Mouse (Mus musculus) intestine, embryonic 15.5 days (tissue): ENCODE results near the gene Gabarap. TPM values are rescaled to one million over a fixed set of nuclear protein-coding genes. Genes with fewer than 3 reads are reported as not detected.

Source experiments
- ATAC-seq: fragments of 200-750 bp; cut with Nextera tagmentation; 2 replicates; pipeline ENCODE4 v1.8.0; 2017; ENCODE audit warnings: moderate TSS enrichment, moderate library complexity
- H3K27ac ChIP-seq: fragments of 300-500 bp; sonication (generic); 2 replicates; pipeline ENCODE4 v1.5.1; 2015; ENCODE audit warnings: mild to moderate bottlenecking, inconsistent platforms
- H3K27me3 ChIP-seq: fragments of 300-500 bp; sonication (generic); replicated peaks from 2 replicates; pipeline ENCODE4 v1.6.1; 2015; ENCODE audit warnings: inconsistent platforms
- H3K36me3 ChIP-seq: fragments of 300-500 bp; sonication (generic); 2 replicates; pipeline ENCODE4 v1.6.1; 2015; ENCODE audit warnings: inconsistent platforms
- H3K4me1 ChIP-seq: fragments of 300-500 bp; sonication (generic); replicated peaks from 2 replicates; pipeline ENCODE4 v1.6.1; 2015; ENCODE audit warnings: inconsistent platforms
- H3K4me2 ChIP-seq: fragments of 300-500 bp; sonication (generic); replicated peaks from 2 replicates; pipeline ENCODE4 v1.6.1; 2015; ENCODE audit warnings: mild to moderate bottlenecking, inconsistent platforms
- H3K4me3 ChIP-seq: fragments of 300-500 bp; sonication (generic); replicated peaks from 2 replicates; pipeline ENCODE4 v1.5.1; 2015; ENCODE audit warnings: inconsistent platforms
- H3K9ac ChIP-seq: fragments of 300-500 bp; sonication (generic); 2 replicates; pipeline ENCODE4 v1.6.1; 2015; ENCODE audit warnings: inconsistent platforms
- H3K9me3 ChIP-seq: fragments of 300-500 bp; sonication (generic); 2 replicates; pipeline ENCODE4 v1.6.1; 2016; ENCODE audit warnings: inconsistent platforms
- WGBS: fragments of 180-500 bp; shearing (Covaris S2); methylation state at CpG from one replicate; pipeline ENCODE4 v1.1.7; 2015; 5-methylcytosine and 5-hydroxymethylcytosine counted together
- polyA plus RNA-seq: library from polyadenylated mRNA; unstranded; fragments of >200 nt; fragmentation: Nextera tagmentation; extraction: Ambion mirVana; gene quantifications from 2 replicates; pipeline ENCODE4 v1.2.1, GENCODE M21; 2015

Gene Gabarap
- polyA plus RNA-seq, 1 experiment from 2014 or later, result 559 TPM

DNA sequence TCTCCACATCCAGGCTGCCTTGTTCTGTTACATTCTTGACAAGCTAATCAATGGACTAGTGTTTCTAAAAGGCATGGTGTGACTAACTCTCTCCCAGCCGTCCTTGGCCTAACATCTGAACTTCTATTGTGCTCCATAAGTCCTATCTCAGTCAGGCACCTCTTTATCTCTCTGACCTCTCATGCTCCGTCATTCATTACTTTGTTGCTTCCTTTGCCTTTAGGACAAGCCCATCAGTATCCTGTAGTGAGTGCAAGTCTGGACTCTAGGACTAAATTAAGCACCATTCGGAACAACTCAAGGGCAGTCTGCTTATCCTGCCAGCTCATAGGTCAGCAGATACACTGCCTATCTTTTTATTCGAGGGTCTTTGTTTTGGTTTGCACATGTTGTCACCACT, 14.7 kb upstream of the Gabarap start:
- Histone ChIP-seq H3K4me1 (no peaks in the 10 kb centered on the region), H3K9me3 (no peaks in the 10 kb centered on the region), H3K4me3 (no peak overlapping the region), H3K27ac (no peak overlapping the region), H3K36me3 (peaks cover 34% of the 10 kb centered on the region), H3K4me2 (no peak overlapping the region), H3K9ac (no peak overlapping the region), H3K27me3 (no peaks in the 10 kb centered on the region)
- ATAC-seq, result no peak
- 82% methylated on average over 4 of the region's 4 CpGs for WGBS

DNA sequence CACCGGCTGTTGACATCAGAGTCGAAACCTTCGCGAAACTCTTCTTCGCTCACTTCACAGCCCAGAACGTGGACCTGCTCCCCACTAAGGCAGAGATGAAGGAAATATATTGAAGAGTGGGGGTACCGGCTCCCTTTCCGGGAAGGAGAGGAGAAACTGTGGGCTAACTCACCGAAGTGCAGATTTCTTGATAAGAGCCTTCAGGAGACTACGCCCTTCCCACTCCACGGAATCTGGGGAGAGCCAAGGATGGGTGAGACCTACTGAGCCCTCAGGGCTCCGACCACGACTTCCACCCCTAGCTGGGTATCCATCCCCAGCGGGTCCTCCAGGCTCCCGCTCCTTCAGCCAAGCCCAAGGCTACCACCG, 11.1 kb upstream of the Gabarap start:
- peak overlapping the region; percentile 69 for H3K4me2 ChIP-seq
- 3% methylated on average over 16 of the region's 16 CpGs for WGBS
- H3K9ac ChIP-seq, result peak overlapping the region; percentile 72
- ATAC-seq, result no peak
- H3K9me3 ChIP-seq, result no peaks in the 10 kb centered on the region
- H3K4me3 ChIP-seq, result peak overlapping the region; percentile 99
- H3K36me3 ChIP-seq, result peaks cover 24% of the 10 kb centered on the region
- peaks cover 16% of the 10 kb centered on the region for H3K4me1 ChIP-seq
- H3K27ac ChIP-seq, result peak overlapping the region; percentile 100
- H3K27me3 ChIP-seq, result no peaks in the 10 kb centered on the region

DNA sequence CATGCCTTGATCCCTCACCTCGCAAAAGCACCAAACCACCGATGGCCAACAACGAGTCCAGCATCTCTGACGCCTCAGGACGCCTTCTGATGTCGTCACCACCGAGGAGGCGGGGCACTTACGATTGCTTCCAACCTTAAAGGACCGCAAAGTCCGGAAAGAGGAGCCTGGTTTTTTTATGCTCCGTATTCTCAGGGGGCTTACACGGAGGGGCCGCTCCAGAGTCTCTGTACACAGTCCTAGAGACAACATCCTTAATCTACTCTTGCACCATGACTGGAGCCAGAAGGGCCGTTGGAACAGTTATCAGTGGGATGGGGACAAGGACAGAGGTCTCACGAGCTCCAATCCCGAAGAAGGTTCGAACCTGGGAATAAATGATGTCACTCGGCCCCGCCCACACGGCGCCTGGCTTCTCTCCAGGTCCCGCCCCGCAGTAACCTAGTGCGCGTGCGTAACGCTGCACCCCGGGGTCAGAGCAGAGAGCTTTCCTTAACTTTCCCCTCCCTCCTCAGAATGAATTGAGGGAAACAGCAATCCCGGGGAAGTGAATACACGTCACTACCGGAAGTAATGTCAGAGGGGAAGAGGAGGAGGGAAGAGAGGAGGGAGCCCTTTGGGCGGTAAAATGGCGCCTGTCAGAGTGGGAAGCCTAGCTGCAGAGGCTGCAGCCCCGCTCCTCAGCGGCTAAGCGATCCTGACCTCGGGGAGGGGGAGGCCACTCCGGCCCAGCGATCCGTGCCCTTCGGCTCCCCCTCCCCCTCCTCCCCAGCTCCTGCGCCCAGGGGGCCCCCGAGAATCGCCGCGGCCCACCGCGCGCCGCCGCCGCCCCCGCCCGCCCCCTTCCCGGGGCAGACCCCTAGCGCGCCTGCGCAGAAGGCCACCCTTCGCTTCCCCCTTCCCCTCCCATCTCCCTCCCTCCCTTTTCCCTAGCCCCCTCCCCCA, 10.5 kb upstream of the Gabarap start:
- H3K9ac ChIP-seq, result peak overlapping the region; percentile 99
- no peaks in the 10 kb centered on the region for H3K9me3 ChIP-seq
- peak overlapping the region; percentile 99 for H3K4me3 ChIP-seq
- peak overlapping the region; percentile 69 for H3K4me2 ChIP-seq
- under 1% methylated on average over 44 of the region's 60 CpGs for whole genome bisulfite sequencing
- H3K27ac ChIP-seq, result peak overlapping the region; percentile 100
- peak; percentile 97 for ATAC-seq
- H3K4me1 ChIP-seq, result peaks cover 16% of the 10 kb centered on the region
- peaks cover 24% of the 10 kb centered on the region for H3K36me3 ChIP-seq
- H3K27me3 ChIP-seq, result no peaks in the 10 kb centered on the region

DNA sequence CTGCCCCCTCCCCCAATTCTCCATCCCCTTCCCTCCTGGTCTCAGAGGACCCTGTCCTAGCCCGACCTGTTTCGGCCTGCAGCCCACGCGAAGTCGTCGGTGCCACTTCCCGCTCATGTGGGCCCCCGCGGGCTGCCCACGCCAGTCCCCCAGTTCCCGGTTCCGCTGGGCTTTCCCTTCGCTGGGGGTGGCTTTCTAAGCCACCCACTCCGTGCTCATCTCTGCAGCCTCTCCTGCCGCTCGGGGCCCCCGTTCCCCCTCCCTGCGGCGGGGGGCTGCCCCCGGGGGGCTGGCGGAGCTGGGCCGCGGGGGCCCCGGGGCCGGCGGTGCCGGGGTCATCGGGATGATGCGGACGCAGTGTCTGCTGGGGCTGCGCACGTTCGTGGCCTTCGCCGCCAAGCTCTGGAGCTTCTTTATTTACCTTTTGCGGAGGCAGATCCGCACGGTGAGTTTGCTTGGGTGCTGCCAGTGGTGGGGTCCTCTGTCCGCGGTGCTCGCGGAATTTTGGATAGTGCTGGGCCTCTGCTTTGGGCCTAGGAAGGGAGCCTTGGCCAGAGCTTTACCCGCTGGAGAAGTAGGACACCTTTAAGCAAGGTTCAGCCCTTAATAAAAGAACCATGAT, 9.7 kb upstream of the Gabarap start, which contains the start of gene Ctdnep1:
TSS of gene Ctdnep1 (plus strand) at position 16 of the 622 bp plus-strand sequence.
- peaks cover 16% of the 10 kb centered on the region for H3K4me1 ChIP-seq
- ATAC-seq, result no peak
- peaks cover 23% of the 10 kb centered on the region for H3K36me3 ChIP-seq
- no peaks in the 10 kb centered on the region for H3K9me3 ChIP-seq
- H3K4me2 ChIP-seq, result peak within 1 kb of the TSS; percentile 69
- peak within 1 kb of the TSS; percentile 100 for H3K27ac ChIP-seq
- H3K27me3 ChIP-seq, result no peaks in the 10 kb centered on the region
- H3K9ac ChIP-seq, result peak within 1 kb of the TSS; percentile 99
- H3K4me3 ChIP-seq, result peak within 1 kb of the TSS; percentile 99
- 0% methylated on average over 42 of the region's 43 CpGs for WGBS

DNA sequence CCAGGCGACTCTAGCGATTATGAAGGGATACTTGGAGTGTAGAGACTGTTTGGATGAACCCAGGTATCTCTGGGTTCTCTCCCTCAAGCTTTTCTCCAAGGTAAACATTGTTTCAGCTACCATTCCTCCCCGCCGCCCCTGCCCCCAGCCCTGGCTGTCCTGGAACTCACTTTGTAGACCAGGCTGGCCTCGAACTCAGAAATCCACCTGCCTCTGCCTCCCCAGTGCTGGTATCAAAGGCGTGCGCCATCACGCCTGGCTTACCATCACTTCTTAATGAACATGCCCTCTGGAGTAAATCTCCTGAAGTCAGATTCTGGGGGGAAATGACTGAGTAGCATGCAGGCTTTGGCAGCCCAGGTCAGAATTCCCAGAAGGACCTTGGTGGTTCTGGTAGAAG, 8.7 kb upstream of the Gabarap start, which contains the start of gene Elp5:
TSS of gene Elp5 (minus strand) at position 293 of the 400 bp plus-strand sequence.
- Histone ChIP-seq H3K36me3 (peaks cover 26% of the 10 kb centered on the region), H3K9me3 (no peaks in the 10 kb centered on the region)
- 47% methylated on average over 8 of the region's 8 CpGs for WGBS

DNA sequence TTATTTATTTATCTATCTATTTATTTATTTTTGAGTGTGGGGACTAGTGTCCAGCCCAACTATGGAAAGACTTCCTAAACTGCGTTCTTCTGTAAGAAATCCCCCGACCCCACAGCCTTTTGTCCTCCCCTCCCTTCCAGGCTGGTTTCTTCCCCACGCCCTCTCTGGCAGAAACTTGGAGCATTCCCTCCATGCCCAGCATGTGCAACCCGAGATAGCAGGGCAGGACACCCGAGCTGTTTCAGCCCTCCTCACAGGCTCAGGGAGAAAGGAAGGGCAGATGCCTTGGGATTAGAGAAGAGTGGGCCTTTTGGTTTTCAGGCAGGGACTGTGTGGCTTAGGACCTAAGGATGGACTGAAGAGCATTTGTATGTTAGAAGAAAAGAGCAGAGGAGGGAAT, 8.1 kb upstream of the Gabarap start:
- Histone ChIP-seq H3K27me3 (no peaks in the 10 kb centered on the region), H3K27ac (peak overlapping the region; percentile 100; the same call in 1 of the 2 replicates), H3K36me3 (peaks cover 27% of the 10 kb centered on the region), H3K9ac (peak overlapping the region; percentile 99; the same call in 1 of the 2 replicates), H3K4me1 (peaks cover 16% of the 10 kb centered on the region), H3K9me3 (no peaks in the 10 kb centered on the region), H3K4me3 (peak overlapping the region; percentile 99), H3K4me2 (peak overlapping the region; percentile 69)
- WGBS, result 24% methylated on average over 5 of the region's 5 CpGs
- no peak for ATAC-seq

More for the DNA sequence above, 8.7 kb upstream of the Gabarap start, which contains the start of gene Elp5:
- peaks cover 16% of the 10 kb centered on the region for H3K4me1 ChIP-seq
- no peak for ATAC-seq
- H3K4me3 ChIP-seq, result peak within 1 kb of the TSS; percentile 99
- H3K27me3 ChIP-seq, result no peaks in the 10 kb centered on the region
- H3K27ac ChIP-seq, result peak within 1 kb of the TSS; percentile 100
- peak within 1 kb of the TSS; percentile 99 for H3K9ac ChIP-seq
- peak within 1 kb of the TSS; percentile 69 for H3K4me2 ChIP-seq

DNA sequence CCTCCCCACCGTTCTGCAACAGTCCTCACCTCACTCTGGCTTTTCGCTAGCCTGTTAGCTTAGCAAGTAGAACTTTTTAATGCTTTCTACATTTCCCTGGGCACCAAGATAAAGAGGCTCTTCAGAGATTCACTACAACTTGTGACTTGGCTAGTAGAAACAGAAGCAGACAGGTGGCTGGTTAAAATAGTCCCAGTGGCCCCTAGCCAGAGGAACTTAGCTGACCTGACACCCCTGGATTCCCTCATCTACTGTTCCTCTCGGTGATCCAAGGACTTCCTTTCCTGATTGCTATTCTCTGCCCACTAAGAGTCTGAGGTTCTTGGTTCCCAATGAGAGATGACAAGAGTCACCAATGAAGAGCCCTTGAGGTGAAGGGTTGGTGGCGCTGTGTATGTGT, 7.6 kb upstream of the Gabarap start:
- H3K4me3 ChIP-seq, result peak overlapping the region; percentile 99; the same call in 1 of the 2 replicates
- no peak overlapping the region for H3K27ac ChIP-seq
- peaks cover 32% of the 10 kb centered on the region for H3K36me3 ChIP-seq
- ATAC-seq, result no peak
- peak overlapping the region; percentile 99; the same call in 1 of the 2 replicates for H3K9ac ChIP-seq
- H3K27me3 ChIP-seq, result no peaks in the 10 kb centered on the region
- WGBS, result 87% methylated on average over 4 of the region's 4 CpGs
- peaks cover 16% of the 10 kb centered on the region for H3K4me1 ChIP-seq
- H3K9me3 ChIP-seq, result no peaks in the 10 kb centered on the region
- H3K4me2 ChIP-seq, result peak overlapping the region; percentile 69

DNA sequence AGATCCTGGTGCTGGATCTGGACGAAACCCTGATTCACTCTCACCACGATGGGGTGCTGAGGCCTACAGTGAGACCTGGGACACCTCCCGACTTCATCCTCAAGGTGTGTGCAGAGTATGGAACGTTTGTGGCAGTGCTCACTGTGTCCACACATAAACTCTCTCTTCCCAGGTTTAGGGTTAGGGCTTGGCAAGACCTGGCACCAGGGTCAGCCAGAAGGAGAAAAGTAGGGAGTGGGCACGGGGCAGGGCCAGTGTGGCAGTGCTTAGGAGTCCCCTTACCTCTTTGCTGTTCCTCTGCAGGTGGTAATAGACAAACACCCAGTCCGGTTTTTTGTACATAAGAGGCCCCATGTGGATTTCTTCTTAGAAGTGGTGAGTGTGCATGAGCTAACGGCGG, 6.5 kb upstream of the Gabarap start:
- H3K4me2 ChIP-seq, result no peak overlapping the region
- H3K36me3 ChIP-seq, result peaks cover 36% of the 10 kb centered on the region
- H3K9ac ChIP-seq, result no peak overlapping the region
- no peaks in the 10 kb centered on the region for H3K27me3 ChIP-seq
- H3K4me3 ChIP-seq, result no peak overlapping the region
- H3K9me3 ChIP-seq, result no peaks in the 10 kb centered on the region
- 89% methylated on average over 8 of the region's 8 CpGs for WGBS
- H3K27ac ChIP-seq, result no peak overlapping the region
- peaks cover 16% of the 10 kb centered on the region for H3K4me1 ChIP-seq
- ATAC-seq, result no peak

DNA sequence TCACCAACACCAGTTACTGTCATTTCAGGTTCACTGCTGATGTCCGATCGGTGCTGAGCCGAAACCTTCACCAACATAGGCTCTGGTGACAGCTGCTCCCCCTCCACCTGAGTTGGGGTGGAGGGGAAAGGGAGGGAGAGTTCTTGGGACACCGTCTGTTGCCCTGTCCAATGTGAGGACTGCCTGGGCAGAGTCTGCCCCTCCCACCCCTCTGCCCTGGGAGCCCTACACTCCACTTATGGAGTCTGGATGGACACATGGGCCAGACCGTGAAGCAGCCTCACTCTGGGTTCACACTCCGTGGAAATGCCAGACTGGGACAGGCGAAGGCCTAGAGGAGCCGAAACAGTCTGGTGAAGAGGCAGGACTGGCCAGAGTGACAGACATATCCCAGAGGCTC, 994 bp upstream of the Gabarap start:
- no peak for ATAC-seq
- 0 out of 2 replicates have a peak overlapping the region, but pooled peaks have one; percentile 40 for H3K27ac ChIP-seq
- peaks cover 5% of the 10 kb centered on the region for H3K4me1 ChIP-seq
- H3K36me3 ChIP-seq, result peaks cover 37% of the 10 kb centered on the region
- H3K9me3 ChIP-seq, result no peaks in the 10 kb centered on the region
- H3K4me3 ChIP-seq, result no peak overlapping the region
- no peak overlapping the region for H3K4me2 ChIP-seq
- H3K27me3 ChIP-seq, result no peaks in the 10 kb centered on the region
- no peak overlapping the region for H3K9ac ChIP-seq
- WGBS, result 87% methylated on average over 8 of the region's 8 CpGs

DNA sequence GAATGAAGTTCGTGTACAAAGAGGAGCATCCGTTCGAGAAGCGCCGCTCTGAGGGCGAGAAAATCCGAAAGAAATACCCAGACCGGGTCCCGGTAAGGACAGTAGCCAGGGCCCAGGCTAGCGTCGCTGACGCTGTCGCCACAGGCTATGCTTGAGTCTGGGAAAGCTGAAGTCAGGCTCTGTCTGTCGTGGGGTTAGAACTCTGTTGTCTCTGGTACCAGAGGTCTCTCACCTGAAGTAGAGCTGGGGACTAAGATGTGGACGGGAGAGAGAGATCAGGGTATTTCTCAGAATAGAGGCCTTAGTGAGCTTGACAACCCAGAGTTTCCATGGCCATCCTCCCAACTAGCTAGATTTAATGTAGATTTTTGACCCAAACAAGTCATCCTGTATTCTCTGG, 768 bp downstream of the Gabarap start:
- Histone ChIP-seq H3K27ac (peak overlapping the region; percentile 94), H3K9me3 (no peaks in the 10 kb centered on the region), H3K36me3 (peaks cover 27% of the 10 kb centered on the region), H3K4me1 (peaks cover 5% of the 10 kb centered on the region), H3K4me2 (peak overlapping the region; percentile 80), H3K9ac (peak overlapping the region; percentile 85), H3K27me3 (no peaks in the 10 kb centered on the region), H3K4me3 (peak overlapping the region; percentile 71)
- peak; percentile 19 for ATAC-seq
- under 1% methylated on average over 15 of the region's 15 CpGs for WGBS

DNA sequence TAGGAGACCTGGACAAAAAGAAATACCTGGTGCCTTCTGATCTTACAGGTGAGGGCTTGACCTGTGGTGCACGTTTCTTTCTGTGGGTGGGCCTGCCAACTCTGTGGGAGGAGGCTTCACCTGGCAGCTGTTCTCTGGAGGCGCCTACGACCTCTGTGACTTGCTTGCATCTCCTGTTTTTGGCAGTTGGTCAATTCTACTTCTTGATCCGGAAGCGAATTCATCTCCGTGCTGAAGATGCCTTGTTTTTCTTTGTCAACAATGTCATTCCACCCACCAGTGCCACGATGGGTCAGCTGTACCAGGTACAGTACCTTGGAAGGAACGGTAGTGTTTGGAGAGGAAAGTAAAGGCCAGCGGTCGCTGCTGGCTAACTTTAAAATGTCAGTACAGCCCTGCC, 1.5 kb downstream of the Gabarap start:
- no peaks in the 10 kb centered on the region for H3K27me3 ChIP-seq
- peak overlapping the region; percentile 71 for H3K4me3 ChIP-seq
- H3K9ac ChIP-seq, result 0 out of 2 replicates have a peak overlapping the region, but pooled peaks have one; percentile 9
- no peak overlapping the region for H3K27ac ChIP-seq
- no peak for ATAC-seq
- H3K4me1 ChIP-seq, result peaks cover 8% of the 10 kb centered on the region
- peaks cover 23% of the 10 kb centered on the region for H3K36me3 ChIP-seq
- WGBS, result 80% methylated on average over 10 of the region's 10 CpGs
- H3K9me3 ChIP-seq, result no peaks in the 10 kb centered on the region
- peak overlapping the region; percentile 80 for H3K4me2 ChIP-seq

DNA sequence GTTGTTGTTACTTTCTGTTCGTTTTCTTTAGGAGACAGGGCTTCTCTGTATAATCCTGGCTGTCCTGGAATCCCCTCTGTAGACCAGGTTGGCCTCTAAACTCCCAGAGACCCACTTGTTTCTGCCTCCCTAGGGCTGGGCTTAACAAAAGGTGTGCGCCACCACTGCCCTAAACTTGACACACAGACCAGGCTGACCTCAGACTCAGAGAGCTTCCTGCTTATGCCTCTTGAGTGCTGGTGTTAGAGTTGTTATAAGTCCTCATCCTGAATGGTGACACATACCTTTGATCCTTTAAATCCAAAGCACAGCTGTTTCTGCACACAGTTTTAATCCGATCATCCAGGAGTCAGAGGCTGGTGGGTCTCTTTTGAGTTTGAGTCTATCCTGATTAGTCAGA, 2.0 kb downstream of the Gabarap start:
- Histone ChIP-seq H3K27ac (no peak overlapping the region), H3K9ac (no peak overlapping the region)

More for the DNA sequence above, 2.0 kb downstream of the Gabarap start:
- no peaks in the 10 kb centered on the region for H3K9me3 ChIP-seq
- no peaks in the 10 kb centered on the region for H3K27me3 ChIP-seq
- H3K4me2 ChIP-seq, result peak overlapping the region; percentile 80
- peaks cover 19% of the 10 kb centered on the region for H3K36me3 ChIP-seq
- 0 out of 2 replicates have a peak overlapping the region, but pooled peaks have one; percentile 71 for H3K4me3 ChIP-seq
- 83% methylated on average over 3 of the region's 3 CpGs for WGBS
- ATAC-seq, result no peak
- H3K4me1 ChIP-seq, result peaks cover 13% of the 10 kb centered on the region
